Mouse (Mus musculus): Measurements from ENCODE around the gene Trim24. TPM values are rescaled to one million over a fixed set of nuclear protein-coding genes. Genes with fewer than 3 reads are reported as not detected.
"Not testable (repeated sequence)": the region's sequence is repeated elsewhere in the genome, so short reads cannot be mapped to it uniquely, and the experiment has no call there.

Trim24 gene
- polyA plus RNA-seq, 1 experiment from 2014 or later = 5.6 TPM

- H3K4me3 ChIP-seq (ENCODE audit: low read depth, low read length) = no peak overlapping the region
- TF ChIP-seq EP300 (IDR thresholded peaks at IDR 0.05) (no peak), CTCF (IDR thresholded peaks at IDR 0.05) (no peak)
- no peaks in the 10 kb centered on the region for H3K36me3 ChIP-seq (ENCODE audit: insufficient read depth, low read length)
- 92% methylated on average over 2 of the region's 2 CpGs for WGBS
- no peak overlapping the region for H3K9ac ChIP-seq (replicated peaks; ENCODE audit: low read depth)
- no peak overlapping the region for H3K27ac ChIP-seq (ENCODE audit: low read length)
- H3K27me3 ChIP-seq (replicated peaks; ENCODE audit: insufficient read depth, low read length) = no peaks in the 10 kb centered on the region
- ATAC-seq = no peak
- H3K4me2 ChIP-seq (replicated peaks; ENCODE audit: low read depth, low read length) = no peak overlapping the region
- DNase-seq (ENCODE audit: low spot score) = no peak
- no peaks in the 10 kb centered on the region for H3K9me3 ChIP-seq (ENCODE audit: low read length)
- no peaks in the 10 kb centered on the region for H3K4me1 ChIP-seq (ENCODE audit: insufficient read depth, low read depth, low read length)
Observed at GRCm38 (mm10) chr6:37851352-37851751, 19.3 kb upstream of the Trim24 start.

- DNase-seq (ENCODE audit: low spot score) (no peak), ATAC-seq (no peak)
- WGBS = 87% methylated on average over 2 of the region's 2 CpGs
- no peak overlapping the region for H3K4me3 ChIP-seq (ENCODE audit: low read depth, low read length)
- no peak overlapping the region for H3K4me2 ChIP-seq (replicated peaks; ENCODE audit: low read depth, low read length)
- H3K4me1 ChIP-seq (ENCODE audit: insufficient read depth, low read depth, low read length) = no peaks in the 10 kb centered on the region
- H3K27ac ChIP-seq (ENCODE audit: low read length) = no peak overlapping the region
- TF ChIP-seq CTCF (IDR thresholded peaks at IDR 0.05) = no peak
- no peak for TF ChIP-seq EP300 (IDR thresholded peaks at IDR 0.05)
- no peaks in the 10 kb centered on the region for H3K27me3 ChIP-seq (replicated peaks; ENCODE audit: insufficient read depth, low read length)
- H3K9ac ChIP-seq (replicated peaks; ENCODE audit: low read depth) = no peak overlapping the region
- H3K36me3 ChIP-seq (ENCODE audit: insufficient read depth, low read length) = no peaks in the 10 kb centered on the region
- no peaks in the 10 kb centered on the region for H3K9me3 ChIP-seq (ENCODE audit: low read length)
Observed at GRCm38 (mm10) chr6:37853289-37853688, 17.3 kb upstream of the Trim24 start.

DNA sequence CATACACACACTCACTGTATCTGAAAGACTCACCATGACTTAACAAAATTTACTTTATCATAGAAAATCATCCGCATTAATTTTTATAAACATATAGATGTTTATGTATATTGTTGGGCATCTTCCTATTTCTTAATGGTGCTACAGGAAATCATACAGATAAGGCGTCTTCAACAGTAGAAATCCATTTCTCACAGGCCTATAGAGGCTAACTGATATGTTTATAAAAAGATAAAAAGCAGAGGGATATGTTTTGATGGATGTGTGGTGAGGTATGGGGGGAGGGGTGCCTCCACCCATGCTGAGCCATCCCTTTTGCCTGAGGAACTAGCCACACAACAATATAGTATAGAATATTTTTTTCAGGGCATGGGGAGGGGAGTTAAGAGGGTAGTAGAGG lies 15.2 kb upstream of the Trim24 start:
- Histone ChIP-seq H3K36me3 (ENCODE audit: insufficient read depth, low read length) (no peaks in the 10 kb centered on the region), H3K27me3 (replicated peaks; ENCODE audit: insufficient read depth, low read length) (no peaks in the 10 kb centered on the region), H3K4me3 (ENCODE audit: low read depth, low read length) (no peak overlapping the region), H3K4me2 (replicated peaks; ENCODE audit: low read depth, low read length) (no peak overlapping the region), H3K27ac (ENCODE audit: low read length) (no peak overlapping the region), H3K4me1 (ENCODE audit: insufficient read depth, low read depth, low read length) (no peaks in the 10 kb centered on the region), H3K9ac (replicated peaks; ENCODE audit: low read depth) (no peak overlapping the region), H3K9me3 (ENCODE audit: low read length) (no peaks in the 10 kb centered on the region)
- ATAC-seq = no peak
- no peak for TF ChIP-seq EP300 (IDR thresholded peaks at IDR 0.05)
- TF ChIP-seq CTCF (IDR thresholded peaks at IDR 0.05) = no peak
- DNase-seq (ENCODE audit: low spot score) = no peak
- 48% methylated on average over 2 of the region's 2 CpGs for WGBS

- 89% methylated on average over 9 of the region's 9 CpGs for WGBS
Observed at GRCm38 (mm10) chr6:37856300-37856699, 14.3 kb upstream of the Trim24 start.

GRCm38 (mm10) chr6:37857196-37857874 lies 13.3 kb upstream of the Trim24 start:
- no peak overlapping the region for H3K4me3 ChIP-seq (ENCODE audit: low read depth, low read length)
- no peak for DNase-seq (ENCODE audit: low spot score)
- H3K36me3 ChIP-seq (ENCODE audit: insufficient read depth, low read length) = no peaks in the 10 kb centered on the region
- no peaks in the 10 kb centered on the region for H3K27me3 ChIP-seq (replicated peaks; ENCODE audit: insufficient read depth, low read length)
- H3K4me2 ChIP-seq (replicated peaks; ENCODE audit: low read depth, low read length) = no peak overlapping the region
- H3K9me3 ChIP-seq (ENCODE audit: low read length) = no peaks in the 10 kb centered on the region
- no peaks in the 10 kb centered on the region for H3K4me1 ChIP-seq (ENCODE audit: insufficient read depth, low read depth, low read length)
- 57% methylated on average over 4 of the region's 4 CpGs for WGBS
- no peak for TF ChIP-seq CTCF (IDR thresholded peaks at IDR 0.05)
- no peak for TF ChIP-seq EP300 (IDR thresholded peaks at IDR 0.05)
- no peak overlapping the region for H3K27ac ChIP-seq (ENCODE audit: low read length)
- H3K9ac ChIP-seq (replicated peaks; ENCODE audit: low read depth) = no peak overlapping the region
- ATAC-seq = no peak

More at GRCm38 (mm10) chr6:37856300-37856699, 14.3 kb upstream of the Trim24 start:
- H3K4me3 ChIP-seq (ENCODE audit: low read depth, low read length); H3K36me3 ChIP-seq (ENCODE audit: insufficient read depth, low read length); H3K4me1 ChIP-seq (ENCODE audit: insufficient read depth, low read depth, low read length); H3K9ac ChIP-seq (replicated peaks; ENCODE audit: low read depth); H3K4me2 ChIP-seq (replicated peaks; ENCODE audit: low read depth, low read length); DNase-seq (ENCODE audit: low spot score); ATAC-seq; H3K27ac ChIP-seq (ENCODE audit: low read length); H3K9me3 ChIP-seq (ENCODE audit: low read length); H3K27me3 ChIP-seq (replicated peaks; ENCODE audit: insufficient read depth, low read length): not testable (repeated sequence)

DNA sequence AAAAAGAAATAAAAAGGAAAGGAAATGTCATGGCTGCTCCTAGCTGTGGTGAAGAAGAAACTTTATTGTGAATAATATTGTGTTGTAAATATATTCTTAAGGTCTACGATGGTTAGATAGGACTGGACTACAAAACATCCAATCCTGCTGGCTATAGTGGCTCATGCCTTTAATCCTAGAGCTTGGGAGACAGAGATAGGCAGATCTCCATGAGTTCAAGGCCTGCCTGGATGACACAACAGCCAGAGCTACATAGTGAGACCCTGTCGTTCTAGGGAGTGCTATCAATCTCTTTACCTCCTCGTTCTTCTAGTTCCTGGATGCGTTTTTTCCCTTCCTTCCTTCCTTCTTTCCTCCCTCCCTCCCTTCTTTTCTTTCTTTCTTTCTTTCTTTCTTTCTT lies 12.5 kb upstream of the Trim24 start:
- H3K4me3 ChIP-seq (ENCODE audit: low read depth, low read length) = no peak overlapping the region
- no peaks in the 10 kb centered on the region for H3K36me3 ChIP-seq (ENCODE audit: insufficient read depth, low read length)
- H3K9me3 ChIP-seq (ENCODE audit: low read length) = no peaks in the 10 kb centered on the region
- no peak overlapping the region for H3K9ac ChIP-seq (replicated peaks; ENCODE audit: low read depth)
- H3K27me3 ChIP-seq (replicated peaks; ENCODE audit: insufficient read depth, low read length) = no peaks in the 10 kb centered on the region
- H3K4me2 ChIP-seq (replicated peaks; ENCODE audit: low read depth, low read length) = no peak overlapping the region
- no peak overlapping the region for H3K27ac ChIP-seq (ENCODE audit: low read length)
- WGBS = 71% methylated on average over 4 of the region's 4 CpGs
- no peak for DNase-seq (ENCODE audit: low spot score)
- H3K4me1 ChIP-seq (ENCODE audit: insufficient read depth, low read depth, low read length) = no peaks in the 10 kb centered on the region
- ATAC-seq = no peak
- TF ChIP-seq EP300 (IDR thresholded peaks at IDR 0.05) = no peak
- TF ChIP-seq CTCF (IDR thresholded peaks at IDR 0.05) = no peak

DNA sequence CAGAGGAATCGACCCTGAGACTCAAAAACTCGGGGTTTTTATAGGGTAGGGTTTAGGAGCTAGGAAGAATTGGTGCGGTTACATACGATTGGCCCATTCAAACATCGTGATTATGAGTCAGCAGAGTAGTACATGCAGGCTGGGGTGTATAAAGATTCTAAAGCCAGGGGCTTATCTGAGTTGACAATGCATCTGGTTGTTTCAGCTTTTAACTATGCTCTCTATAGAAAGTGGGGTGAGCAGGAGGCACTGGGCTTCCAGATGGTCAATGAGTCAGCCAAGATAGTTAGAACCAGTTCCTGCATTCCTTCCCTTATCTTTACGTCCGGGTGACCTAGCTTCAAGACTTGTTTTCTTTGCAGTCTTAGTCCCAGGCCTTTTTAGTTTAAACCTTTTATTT lies 7.7 kb upstream of the Trim24 start:
- Histone ChIP-seq H3K36me3 (ENCODE audit: insufficient read depth, low read length) (no peaks in the 10 kb centered on the region), H3K4me3 (ENCODE audit: low read depth, low read length) (no peak overlapping the region), H3K4me1 (ENCODE audit: insufficient read depth, low read depth, low read length) (no peaks in the 10 kb centered on the region), H3K9me3 (ENCODE audit: low read length) (no peaks in the 10 kb centered on the region), H3K4me2 (replicated peaks; ENCODE audit: low read depth, low read length) (no peak overlapping the region), H3K27me3 (replicated peaks; ENCODE audit: insufficient read depth, low read length) (no peaks in the 10 kb centered on the region), H3K9ac (replicated peaks; ENCODE audit: low read depth) (no peak overlapping the region), H3K27ac (ENCODE audit: low read length) (no peak overlapping the region)
- TF ChIP-seq CTCF (IDR thresholded peaks at IDR 0.05) = no peak
- no peak for TF ChIP-seq EP300 (IDR thresholded peaks at IDR 0.05)
- ATAC-seq (no peak), DNase-seq (ENCODE audit: low spot score) (no peak)
- WGBS = 80% methylated on average over 7 of the region's 7 CpGs
